ENCODE assay signal across 8 mouse cellular contexts in the genomic region with DNA sequence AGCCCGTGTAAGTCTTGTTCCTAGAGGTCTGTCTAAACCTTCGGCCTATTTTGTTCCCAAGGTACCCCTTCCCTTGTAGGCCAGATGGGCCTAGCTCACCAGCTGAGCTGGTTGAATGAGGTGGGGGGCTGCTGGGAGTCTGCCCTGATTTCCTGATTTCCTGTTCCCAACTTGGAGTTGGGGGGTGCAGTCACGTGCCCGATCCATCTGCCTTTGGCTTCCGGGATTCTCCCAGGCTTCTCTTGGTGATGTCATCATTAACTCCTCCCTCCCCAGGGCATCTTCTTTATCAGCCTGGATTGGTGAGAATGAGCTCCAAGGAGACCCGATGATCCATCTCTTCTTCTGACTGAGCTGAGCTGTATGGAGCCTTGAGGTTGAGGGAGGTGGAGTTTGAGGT. TPM values are rescaled to one million over a fixed set of nuclear protein-coding genes. Genes with fewer than 3 reads are reported as not detected.
DNase-seq lines count a peak whose midpoint lies in the region; ATAC-seq and TF ChIP-seq lines count a peak whose summit lies in the region.

No protein-coding gene starts in this region.

- H3K4me1 ChIP-seq in E14TG2a.4 (replicated peaks; ENCODE audit: low read depth, low read length) = peaks cover 49% of the 10 kb centered on the region
- H3K4me1 ChIP-seq in forebrain, postnatal 0 days (ENCODE audit: insufficient read depth) = peaks cover 30% of the 10 kb centered on the region
- H3K4me1 ChIP-seq in hindbrain, embryonic 10.5 days (replicated peaks) = peaks cover 43% of the 10 kb centered on the region

- TF ChIP-seq CTCF in E14TG2a.4 (conservative IDR thresholded peaks at IDR 0.05; ENCODE audit: low read length) = no peak
- no peak for TF ChIP-seq CTCF in forebrain, postnatal 0 days (IDR thresholded peaks at IDR 0.05; ENCODE audit: low read depth)

- peak overlapping the region; percentile 98 for H3K9ac ChIP-seq in forebrain, postnatal 0 days

- peaks cover 40% of the 10 kb centered on the region for H3K36me3 ChIP-seq in E14TG2a.4 (ENCODE audit: insufficient read depth, low read length)
- H3K36me3 ChIP-seq in forebrain, postnatal 0 days (ENCODE audit: insufficient read depth) = peaks cover 42% of the 10 kb centered on the region
- H3K36me3 ChIP-seq in hindbrain, embryonic 10.5 days = peaks cover 44% of the 10 kb centered on the region

- H3K27ac ChIP-seq in forebrain, postnatal 0 days (ENCODE audit: low read depth, low read length) = peak overlapping the region; percentile 72
- peak overlapping the region; percentile 53; the same call in 1 of the 2 replicates for H3K27ac ChIP-seq in hindbrain, embryonic 10.5 days

- 36% methylated on average over 6 of the region's 6 CpGs for WGBS in forebrain, postnatal 0 days
- 54% methylated on average over 6 of the region's 6 CpGs for WGBS in hindbrain, embryonic 10.5 days

- H3K4me2 ChIP-seq in forebrain, postnatal 0 days (ENCODE audit: low read depth) = peak overlapping the region; percentile 97

- peak; percentile 53 to 72 for DNase-seq in adrenal gland, postnatal 36 days
- peak; percentile 78 for DNase-seq in forebrain, postnatal 0 days
- DNase-seq in hindbrain, embryonic 10.5 days (ENCODE audit: low spot score) = peak; percentile 27
- peak; percentile 80 for DNase-seq in layer of hippocampus, adult 9-11 months
- peak; percentile 87 for DNase-seq in lung, postnatal 10 days
- DNase-seq in right cerebral cortex, postnatal 4 days = peak; percentile 69
- no peak for DNase-seq in embryo, embryonic 11 days

- peaks cover 3% of the 10 kb centered on the region; the same call in 1 of the 2 replicates for H3K27me3 ChIP-seq in E14TG2a.4 (ENCODE audit: insufficient read depth, low read length)
- H3K27me3 ChIP-seq in forebrain, postnatal 0 days (ENCODE audit: insufficient read depth, low read length) = no peaks in the 10 kb centered on the region
- no peaks in the 10 kb centered on the region for H3K27me3 ChIP-seq in hindbrain, embryonic 10.5 days (ENCODE audit: insufficient read depth, poor library complexity, severe bottlenecking)

- no peaks in the 10 kb centered on the region for H3K9me3 ChIP-seq in E14TG2a.4 (ENCODE audit: low read length)
- no peaks in the 10 kb centered on the region for H3K9me3 ChIP-seq in forebrain, postnatal 0 days (ENCODE audit: low read length)
- H3K9me3 ChIP-seq in hindbrain, embryonic 10.5 days = no peaks in the 10 kb centered on the region

- H3K4me3 ChIP-seq in E14TG2a.4 (replicated peaks; ENCODE audit: low read length) = peak overlapping the region; percentile 99
- peak overlapping the region; percentile 92 for H3K4me3 ChIP-seq in forebrain, postnatal 0 days (ENCODE audit: low read depth, low read length)
- peak overlapping the region; percentile 69; the same call in 1 of the 2 replicates for H3K4me3 ChIP-seq in hindbrain, embryonic 10.5 days

- ATAC-seq in forebrain, postnatal 0 days = peak; percentile 8; the same call in 1 of the 2 replicates

RNA-seq across cellular contexts. Expression of a gene that starts 3.6 kb away (rescaled TPM):
- 10 to 100 TPM; 20.1 to 20.7 TPM for total RNA-seq in adrenal gland, postnatal 36 days (2021)
- total RNA-seq in forebrain, postnatal 0 days (2014; rRNA removed) = 116 and 147 TPM in 2 replicates
- 84.2 and 95.3 TPM in 2 replicates for polyA plus RNA-seq in forebrain, postnatal 0 days (2015; fragmentation: Nextera tagmentation; extraction: Ambion mirVana)
- 32.2 and 41.4 TPM in 2 replicates for polyA plus RNA-seq in hindbrain, embryonic 10.5 days (2016; fragmentation: Nextera tagmentation; extraction: Ambion mirVana)

RNA-seq across cellular contexts. Expression of a gene that starts 3.6 kb away (rescaled TPM):
- 10 to 100 TPM; 25.1 to 28.1 TPM for total RNA-seq in adrenal gland, postnatal 36 days (2021)
- 65.4 and 69.5 TPM in 2 replicates for total RNA-seq in forebrain, postnatal 0 days (2014; rRNA removed)
- polyA plus RNA-seq in forebrain, postnatal 0 days (2015; fragmentation: Nextera tagmentation; extraction: Ambion mirVana) = 56.5 and 59.0 TPM in 2 replicates
- 49.4 and 52.8 TPM in 2 replicates for polyA plus RNA-seq in hindbrain, embryonic 10.5 days (2016; fragmentation: Nextera tagmentation; extraction: Ambion mirVana)

RNA-seq across cellular contexts. Expression of a gene that starts 25.9 kb away (rescaled TPM):
- total RNA-seq in adrenal gland, postnatal 36 days (2021) = 10 to 100 TPM; 30.1 to 34.7 TPM
- 47.7 and 63.8 TPM in 2 replicates for total RNA-seq in forebrain, postnatal 0 days (2014; rRNA removed)
- 58.8 and 59.8 TPM in 2 replicates for polyA plus RNA-seq in forebrain, postnatal 0 days (2015; fragmentation: Nextera tagmentation; extraction: Ambion mirVana)
- polyA plus RNA-seq in hindbrain, embryonic 10.5 days (2016; fragmentation: Nextera tagmentation; extraction: Ambion mirVana) = 103 and 104 TPM in 2 replicates

RNA-seq across cellular contexts. Expression of a gene that starts 26.0 kb away (rescaled TPM):
- total RNA-seq in adrenal gland, postnatal 36 days (2021) = 10 to 100 TPM in 1 of 2 experiments, 1 to 10 TPM in 1; 9.7 to 21.8 TPM
- total RNA-seq in forebrain, postnatal 0 days (2014; rRNA removed) = 12.7 and 19.8 TPM in 2 replicates
- polyA plus RNA-seq in forebrain, postnatal 0 days (2015; fragmentation: Nextera tagmentation; extraction: Ambion mirVana) = 18.7 and 22.8 TPM in 2 replicates
- polyA plus RNA-seq in hindbrain, embryonic 10.5 days (2016; fragmentation: Nextera tagmentation; extraction: Ambion mirVana) = 22.0 and 24.8 TPM in 2 replicates

RNA-seq across cellular contexts. Expression of a gene that starts 32.1 kb away (rescaled TPM):
- total RNA-seq in adrenal gland, postnatal 36 days (2021) = under 1 TPM; 0.23 TPM
- 0.54 and 0.67 TPM in 2 replicates for total RNA-seq in forebrain, postnatal 0 days (2014; rRNA removed)
- 0.14 and 0.22 TPM in 2 replicates for polyA plus RNA-seq in forebrain, postnatal 0 days (2015; fragmentation: Nextera tagmentation; extraction: Ambion mirVana)
- 0.37 and 0.41 TPM in 2 replicates for polyA plus RNA-seq in hindbrain, embryonic 10.5 days (2016; fragmentation: Nextera tagmentation; extraction: Ambion mirVana)
